Mouse (Mus musculus): ENCODE measurements around the gene P2ry12.

Gene P2ry12

DNA sequence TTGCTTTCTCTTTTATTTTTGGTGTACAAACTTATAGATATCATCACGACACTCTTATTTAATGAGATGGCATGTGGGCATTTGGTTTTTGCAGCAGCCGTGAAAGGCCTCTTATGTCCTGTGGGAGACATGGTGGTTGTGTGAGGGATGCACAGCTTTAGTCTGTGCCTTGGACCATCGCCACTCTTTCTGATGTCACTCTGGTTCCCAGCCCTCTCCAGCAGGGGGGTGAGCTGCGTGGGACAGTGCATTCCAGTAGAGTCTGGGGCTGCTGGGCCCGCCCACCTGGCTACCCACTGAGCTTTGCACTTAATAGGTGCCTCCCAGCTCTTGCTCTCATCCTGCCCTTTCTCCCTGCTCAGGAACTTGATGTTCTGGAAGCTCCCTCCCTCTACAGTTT, 81.5 kb downstream of the P2ry12 start:
- peak in 1 of 2 experiments; percentile 25 for DNase-seq

DNA sequence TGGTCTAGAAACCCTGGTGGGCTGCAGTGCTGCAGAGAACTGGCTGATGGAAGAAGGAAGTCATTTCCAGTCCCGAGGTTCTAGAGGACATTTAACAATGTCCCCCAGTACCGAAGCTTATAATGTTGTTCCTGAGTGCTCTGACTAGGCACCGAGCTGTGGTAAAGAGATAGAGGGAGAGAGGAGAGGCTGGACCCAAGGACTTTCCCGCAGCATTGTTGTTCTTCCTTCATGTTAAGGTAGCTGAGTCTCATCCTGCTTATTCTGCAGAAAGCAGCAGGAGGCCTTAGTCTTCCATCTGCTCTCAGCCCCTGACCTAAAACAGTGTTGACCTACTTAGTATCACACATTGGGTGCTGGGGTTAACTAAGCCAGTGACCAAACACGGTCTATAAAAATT, 85.8 kb downstream of the P2ry12 start:
- DNase-seq = no peak

DNA sequence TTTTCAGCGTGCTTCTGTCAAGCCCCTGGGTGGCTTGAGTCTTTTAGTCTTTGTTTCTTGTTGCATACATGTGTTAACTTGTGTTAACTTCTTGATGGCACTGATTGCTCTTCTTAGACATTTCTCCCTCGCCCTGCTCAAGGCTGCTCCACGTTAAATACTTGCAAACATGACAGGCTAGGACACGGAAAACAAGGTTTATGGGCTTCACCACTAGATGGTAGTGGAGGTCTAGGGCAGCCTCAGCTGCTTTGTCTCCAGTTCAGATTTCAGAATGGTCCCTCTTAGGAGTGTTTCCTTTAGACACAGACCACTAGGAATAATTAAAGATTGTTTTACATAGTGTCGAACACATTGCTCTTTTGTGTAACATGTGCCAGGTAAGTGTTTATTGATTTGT, 87.4 kb downstream of the P2ry12 start:
- peak; percentile 52 to 67 for DNase-seq

DNA sequence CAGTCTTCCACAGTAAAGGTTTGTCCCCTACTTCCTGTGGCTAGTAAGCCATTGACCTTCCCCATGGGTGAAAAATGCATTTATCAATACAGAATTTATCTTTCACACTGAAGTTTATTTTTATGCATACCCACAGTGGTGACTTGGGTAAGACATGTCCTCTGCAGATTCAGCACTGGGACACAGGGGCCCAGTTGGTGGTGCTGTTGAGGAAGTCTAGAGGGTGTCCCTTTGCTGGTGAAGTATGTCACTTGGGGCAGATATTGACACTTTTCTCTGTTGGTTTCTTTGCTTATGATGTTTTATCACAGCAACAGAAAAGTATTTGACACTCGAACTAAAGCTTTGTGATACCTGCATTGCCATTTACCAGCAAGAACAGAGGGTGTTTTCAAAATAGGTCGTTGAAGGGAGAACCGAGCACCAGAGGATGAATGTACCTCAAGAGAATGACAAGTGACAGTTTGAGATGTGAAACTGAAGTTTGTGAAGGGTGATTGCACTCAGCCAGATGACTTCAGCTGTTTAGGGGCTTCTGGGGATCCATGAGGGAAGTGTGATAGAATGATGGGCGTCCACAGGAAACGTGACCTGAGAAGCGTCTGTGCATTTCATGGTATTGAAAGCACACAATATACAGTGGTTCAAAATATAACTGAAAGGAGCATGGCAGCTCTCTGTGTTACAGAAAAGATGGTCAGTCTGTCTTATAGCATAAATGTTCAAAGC, 88.1 kb downstream of the P2ry12 start:
- no peak for DNase-seq

DNA sequence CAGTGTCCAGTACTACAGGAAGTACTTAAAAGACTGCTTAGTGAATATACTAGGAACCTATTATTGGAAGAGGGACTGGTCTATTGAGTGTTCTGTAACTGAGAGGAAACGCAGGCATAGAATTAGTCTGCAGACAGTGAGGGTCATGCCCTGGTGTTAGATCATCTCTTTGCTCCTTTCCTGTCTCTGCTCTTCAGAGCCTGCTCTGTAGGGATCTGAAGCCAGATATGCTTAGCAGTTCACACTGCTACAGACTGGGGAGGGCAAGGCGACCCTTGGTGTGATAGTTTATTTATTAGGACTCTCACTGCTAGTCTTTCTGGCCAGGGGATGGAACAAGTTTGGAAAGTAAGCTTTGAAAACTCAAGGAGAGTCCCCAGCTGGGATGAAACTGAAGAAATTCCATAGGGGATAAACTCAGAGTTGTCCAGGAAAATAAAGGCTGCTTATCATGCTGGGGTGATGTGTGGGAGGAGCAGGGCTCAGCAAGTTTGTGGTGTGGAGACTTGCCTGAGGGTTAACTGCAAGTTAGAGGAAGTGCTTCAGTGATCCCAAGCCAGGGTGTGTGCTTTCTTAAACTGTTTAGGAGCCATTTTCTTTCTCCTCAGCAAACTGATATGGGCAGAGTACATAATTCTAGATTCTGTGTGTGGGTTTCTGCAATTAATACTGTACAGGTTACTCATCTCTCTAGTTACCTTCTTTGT, 92.6 kb downstream of the P2ry12 start:
- peak; percentile 13 to 38 for DNase-seq

DNA sequence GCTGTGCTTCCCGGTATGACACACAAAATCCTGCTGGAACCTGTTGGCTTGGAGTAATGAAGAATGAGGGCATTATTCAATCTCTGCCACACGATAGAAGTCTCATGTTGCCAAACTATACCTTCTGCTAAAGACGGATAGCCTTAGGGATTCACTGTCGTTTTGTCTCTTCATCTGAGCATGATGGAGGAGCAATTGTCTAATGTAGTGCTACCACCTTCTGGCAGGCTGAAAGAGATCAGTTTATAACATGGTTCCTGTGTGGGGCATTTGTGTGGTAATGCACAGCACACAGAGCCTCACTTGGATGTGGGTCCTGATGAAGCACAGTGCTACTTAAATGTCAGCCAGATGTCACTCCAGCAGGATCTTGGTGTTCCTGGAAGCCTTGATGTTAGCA, 93.5 kb downstream of the P2ry12 start:
- DNase-seq = no peak

DNA sequence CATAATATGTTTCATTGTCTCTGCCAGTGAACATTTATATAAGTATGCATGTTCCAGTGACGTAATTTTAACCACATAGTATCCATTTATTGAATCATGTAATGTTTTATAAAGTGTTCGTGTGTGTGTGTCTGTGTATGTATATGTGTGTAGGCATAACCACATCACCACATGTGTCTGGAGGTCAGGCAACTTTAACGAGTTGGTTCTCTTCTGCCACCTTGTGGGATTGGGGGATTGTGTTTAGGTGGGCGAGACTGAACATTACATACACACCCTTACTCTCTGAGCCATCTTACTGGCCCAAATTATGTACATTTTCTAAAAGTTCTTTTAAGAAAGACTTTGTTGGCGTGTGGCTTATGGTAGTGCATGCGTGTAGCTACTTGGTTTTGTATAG, 94.2 kb downstream of the P2ry12 start:
- DNase-seq = no peak

DNA sequence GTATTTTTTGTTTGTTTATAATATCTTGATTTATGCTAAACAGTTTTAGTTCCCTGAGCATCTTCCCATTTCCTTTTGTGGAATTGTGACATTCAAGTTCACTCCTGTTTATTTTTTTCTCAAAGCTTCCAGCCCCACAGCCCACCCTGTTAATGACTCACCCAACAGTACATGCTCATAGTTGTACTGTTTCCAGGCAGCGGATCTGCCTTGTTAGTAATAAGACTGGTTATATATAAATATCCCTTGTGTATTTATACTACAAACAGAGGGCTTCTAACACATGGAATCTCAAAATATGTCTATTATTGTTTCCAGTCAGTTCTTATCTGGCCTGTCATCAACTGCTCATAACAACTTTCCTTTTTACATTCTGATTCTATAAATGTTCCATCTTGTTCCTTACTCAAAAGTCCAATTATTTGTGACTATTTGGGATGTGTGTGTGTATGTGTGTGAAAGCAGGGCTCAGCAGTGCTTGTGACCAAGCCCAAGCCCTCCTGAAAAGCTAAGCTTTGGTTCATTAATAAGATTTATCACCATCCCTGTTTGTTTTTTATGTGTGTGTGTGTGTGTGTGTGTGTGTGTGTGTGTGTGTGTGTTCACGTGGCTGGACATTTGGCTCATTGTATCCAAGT, 95.1 kb downstream of the P2ry12 start:
- no peak for DNase-seq

Measured in kidney, postnatal 4 days (tissue).